Mouse (Mus musculus): ENCODE results near the gene Krt20.

The Krt20 gene

GRCm38 (mm10) chr11:99413247-99413646 lies 24.7 kb downstream of the Krt20 start:
- peak; percentile 53 to 65 for DNase-seq (ENCODE audit: low spot score in 2 of 2)

GRCm38 (mm10) chr11:99406186-99406585 lies 31.8 kb downstream of the Krt20 start:
- no peak for DNase-seq (ENCODE audit: low spot score in 2 of 2)

GRCm38 (mm10) chr11:99399956-99400549 lies 37.9 kb downstream of the Krt20 start:
- no peak for DNase-seq (ENCODE audit: low spot score in 2 of 2)

GRCm38 (mm10) chr11:99398832-99399231 lies 39.1 kb downstream of the Krt20 start:
- DNase-seq (ENCODE audit: low spot score in 2 of 2) = no peak

GRCm38 (mm10) chr11:99398084-99398483 lies 39.9 kb downstream of the Krt20 start:
- DNase-seq (ENCODE audit: low spot score in 2 of 2) = no peak

- no peak for DNase-seq (ENCODE audit: low spot score in 2 of 2)
Measured at GRCm38 (mm10) chr11:99396661-99397060, 41.3 kb downstream of the Krt20 start.

GRCm38 (mm10) chr11:99396034-99396433 lies 41.9 kb downstream of the Krt20 start:
- DNase-seq (ENCODE audit: low spot score in 2 of 2) = no peak

- DNase-seq (ENCODE audit: low spot score in 2 of 2) = peak; percentile 36 to 43
Measured at GRCm38 (mm10) chr11:99392492-99392891, 45.5 kb downstream of the Krt20 start.

- no peak for DNase-seq (ENCODE audit: low spot score in 2 of 2)
Measured at GRCm38 (mm10) chr11:99391375-99391774, 46.6 kb downstream of the Krt20 start.

- DNase-seq (ENCODE audit: low spot score in 2 of 2) = no peak
Measured at GRCm38 (mm10) chr11:99390866-99391265, 47.1 kb downstream of the Krt20 start.

GRCm38 (mm10) chr11:99389264-99389663 lies 48.7 kb downstream of the Krt20 start, which contains the start of gene Krt10:
TSS of gene Krt10 (minus strand) at chr11:99389364.
- DNase-seq (ENCODE audit: low spot score in 2 of 2) = no peak

- no peak for DNase-seq (ENCODE audit: low spot score in 2 of 2)
Measured at GRCm38 (mm10) chr11:99388661-99389060, 49.3 kb downstream of the Krt20 start.

- peak; percentile 87 to 88 for DNase-seq (ENCODE audit: low spot score in 2 of 2)
Measured at GRCm38 (mm10) chr11:99385813-99386721, 51.9 kb downstream of the Krt20 start.

GRCm38 (mm10) chr11:99379568-99379967 lies 58.4 kb downstream of the Krt20 start:
- peak; percentile 81 to 88 for DNase-seq (ENCODE audit: low spot score in 2 of 2)

All from right cerebral cortex, adult 2 months (tissue).